Mouse (Mus musculus) hindlimb bud, embryonic 11.5 days (tissue): Measurements from ENCODE around the gene Rhbg.
"Not testable (repeated sequence)": the region's sequence is repeated elsewhere in the genome, so short reads cannot be mapped to it uniquely, and the experiment has no call there.

Source experiments
- DNase-seq: peaks from one replicate; pipeline ENCODE4 v3.0.0-alpha.2; 2012; ENCODE audit warnings: low read depth, low spot score; ENCODE audit errors: extremely low spot score

Rhbg gene

GRCm38 (mm10) chr3:88254268-88254926 is at the start of gene Rhbg:
Gene Rhbg, minus strand, starts transcription at chr3:88254709.
- no peak for DNase-seq

- no peak for DNase-seq
Measured at GRCm38 (mm10) chr3:88299172-88299571, 44.7 kb upstream of the Rhbg start.

DNA sequence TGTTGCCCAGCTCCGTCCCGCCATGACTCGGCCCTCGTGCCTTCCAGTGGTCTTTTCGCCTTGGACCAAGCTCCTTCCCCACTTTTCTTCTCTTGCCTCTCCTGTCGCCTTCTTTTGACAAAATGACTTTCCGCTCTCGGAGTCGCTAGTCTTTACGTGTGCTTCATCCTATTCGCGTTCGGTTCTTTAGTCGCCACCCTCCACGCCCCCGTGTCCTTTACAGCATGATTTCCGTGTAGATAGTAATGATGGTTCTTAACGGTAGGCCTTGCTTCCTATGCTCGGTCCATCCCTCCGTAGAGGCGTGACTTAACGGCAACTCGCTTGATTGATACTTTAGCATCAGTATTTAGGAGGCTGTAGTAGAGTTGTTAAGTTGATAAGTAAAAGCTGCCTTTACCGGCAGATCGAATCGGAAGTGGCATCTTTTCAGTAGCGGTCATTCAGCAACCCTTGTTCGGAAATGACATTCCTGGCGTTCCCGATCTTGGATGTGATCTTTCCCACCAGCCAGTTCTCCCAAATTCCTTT is 42.9 kb upstream of the Rhbg start:
- DNase-seq = no peak

GRCm38 (mm10) chr3:88296561-88297318 is 42.2 kb upstream of the Rhbg start, which contains the start of the genes Tsacc and Cct3:
Gene Tsacc, minus strand, starts transcription at chr3:88296999.
Gene Cct3, plus strand, starts transcription at chr3:88297116.
- DNase-seq = peak; percentile 99

GRCm38 (mm10) chr3:88296110-88296560 is 41.6 kb upstream of the Rhbg start:
- no peak for DNase-seq

GRCm38 (mm10) chr3:88295272-88295671 is 40.8 kb upstream of the Rhbg start:
- DNase-seq = not testable (repeated sequence)

- DNase-seq = no peak
Measured at GRCm38 (mm10) chr3:88291970-88292369, 37.5 kb upstream of the Rhbg start.

- DNase-seq = not testable (repeated sequence)
Measured at GRCm38 (mm10) chr3:88288133-88288713, 33.7 kb upstream of the Rhbg start.

DNA sequence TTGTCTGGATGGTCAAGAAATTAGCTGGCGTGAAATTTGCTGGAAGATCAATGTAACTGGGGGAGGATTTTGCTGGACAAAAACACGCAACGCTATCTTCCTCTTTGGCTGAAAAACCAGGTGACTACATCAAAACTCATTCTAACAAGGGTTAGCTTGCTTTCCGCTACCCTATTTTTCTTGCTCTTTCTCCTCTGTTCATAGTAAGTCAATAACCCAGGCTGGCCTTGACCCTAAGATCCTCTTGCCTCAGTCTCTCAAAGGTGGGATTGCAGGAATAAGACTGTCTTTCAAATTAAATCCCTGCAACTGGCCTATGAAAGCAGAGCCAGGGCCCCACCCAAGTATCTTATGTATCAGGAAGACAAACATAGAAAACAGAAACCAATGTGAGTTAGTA is 32.6 kb upstream of the Rhbg start, which contains the start of gene Gm38392:
Gene Gm38392 (minus strand): TSS at position 101 of the 400 bp plus-strand sequence.
- no peak for DNase-seq

GRCm38 (mm10) chr3:88285565-88285895 is 31.0 kb upstream of the Rhbg start:
- not testable (repeated sequence) for DNase-seq

- DNase-seq = not testable (repeated sequence)
Measured at GRCm38 (mm10) chr3:88284815-88285564, 30.5 kb upstream of the Rhbg start.

GRCm38 (mm10) chr3:88281141-88281916 is 26.8 kb upstream of the Rhbg start:
- DNase-seq = not testable (repeated sequence)

DNA sequence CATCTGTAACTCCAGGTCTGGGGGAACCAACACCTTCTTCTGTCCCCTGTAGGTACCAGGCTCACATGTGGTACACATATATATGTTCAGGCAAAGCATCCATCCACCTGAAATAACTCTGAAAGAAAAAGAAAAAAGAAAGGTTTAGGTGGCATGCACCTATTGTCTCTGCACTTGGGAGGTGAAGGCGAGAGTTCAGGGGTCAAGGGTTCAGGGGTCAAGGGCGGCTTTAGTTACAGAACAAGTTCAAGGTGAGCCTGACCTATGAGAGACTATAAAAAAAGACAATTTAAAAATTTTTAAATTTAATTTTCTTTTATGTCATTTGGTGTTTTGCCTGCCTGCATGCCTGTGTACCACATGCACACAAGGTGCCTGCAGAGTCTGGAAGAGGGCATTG is 25.5 kb upstream of the Rhbg start:
- no peak for DNase-seq

- no peak for DNase-seq
Measured at GRCm38 (mm10) chr3:88276529-88277143, 22.1 kb upstream of the Rhbg start.

DNA sequence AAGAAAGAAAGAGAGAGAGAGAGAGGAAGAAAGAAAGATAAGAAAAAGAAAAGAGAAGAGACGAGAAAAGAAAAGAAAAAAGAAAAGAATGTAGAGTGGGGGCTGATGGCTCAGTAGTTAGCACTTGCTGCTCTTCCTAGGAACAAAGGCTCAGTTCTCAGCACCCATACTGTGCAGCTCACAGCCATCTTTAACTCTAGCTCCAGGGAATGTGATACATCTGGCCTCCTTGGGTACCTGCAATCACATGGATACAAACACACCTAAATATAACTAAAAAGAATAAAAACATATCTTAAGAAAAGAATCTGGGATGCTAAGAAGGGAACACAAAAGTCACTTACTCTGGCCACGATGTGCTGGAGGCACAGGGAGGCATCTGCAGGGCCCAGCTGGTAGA is 21.6 kb upstream of the Rhbg start:
- no peak for DNase-seq

GRCm38 (mm10) chr3:88274002-88274401 is 19.5 kb upstream of the Rhbg start:
- DNase-seq = no peak

- DNase-seq = no peak
Measured at GRCm38 (mm10) chr3:88271859-88272258, 17.4 kb upstream of the Rhbg start.

GRCm38 (mm10) chr3:88271298-88271697 is 16.8 kb upstream of the Rhbg start:
- DNase-seq = not testable (repeated sequence)

GRCm38 (mm10) chr3:88268991-88269390 is 14.5 kb upstream of the Rhbg start:
- DNase-seq = no peak

GRCm38 (mm10) chr3:88268014-88268413 is 13.5 kb upstream of the Rhbg start:
- not testable (repeated sequence) for DNase-seq
